8 mouse cellular contexts compared by ENCODE assay signal in the genomic region with DNA sequence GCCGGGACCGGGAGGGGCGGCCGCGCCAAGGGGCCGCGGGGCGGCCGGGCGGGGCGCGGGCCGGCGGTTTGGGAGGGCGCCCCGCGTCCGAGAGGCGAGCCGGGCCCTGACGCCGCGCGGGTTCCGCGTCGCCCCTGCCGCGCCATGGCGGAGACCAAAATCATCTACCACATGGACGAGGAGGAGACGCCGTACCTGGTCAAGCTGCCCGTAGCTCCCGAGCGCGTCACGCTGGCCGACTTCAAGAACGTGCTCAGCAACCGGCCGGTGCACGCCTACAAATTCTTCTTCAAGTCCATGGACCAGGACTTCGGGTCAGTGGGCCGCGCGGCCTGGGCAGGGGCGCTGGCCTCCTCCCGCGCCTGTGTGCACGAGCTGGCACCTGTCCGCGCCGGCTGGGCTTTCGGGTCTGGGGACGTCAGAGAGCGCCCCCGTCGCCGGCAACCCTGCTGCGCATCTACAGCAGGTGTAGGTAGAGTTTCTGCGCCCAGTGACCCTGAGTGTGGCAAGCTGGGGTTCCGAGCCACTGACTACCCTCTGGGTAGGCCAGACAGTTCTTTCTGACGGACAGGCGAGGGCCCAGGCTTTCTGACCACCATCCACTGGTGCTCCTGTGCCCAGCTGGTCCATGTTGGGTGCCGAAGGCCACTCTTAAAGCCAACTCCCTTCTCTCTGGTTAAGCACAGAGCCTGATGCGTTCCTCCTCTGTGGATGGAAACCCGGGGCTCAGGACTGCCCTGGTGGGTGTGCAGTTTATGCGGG. TPM values are rescaled to one million over a fixed set of nuclear protein-coding genes. Genes with fewer than 3 reads are reported as not detected.
DNase-seq lines count a peak whose midpoint lies in the region; ATAC-seq and TF ChIP-seq lines count a peak whose summit lies in the region.

No protein-coding gene starts in this region.

- CTCF ChIA-PET in Patski (lab: Charles Lee), result interaction anchor here (0.8 to 3.9 kb wide), 3 partner anchors 10 to 14 kb away, joined by 3 to 22 read pairs (median 6); no protein-coding TSS in a partner anchor

- peak overlapping the region; percentile 69 for H3K27ac ChIP-seq in embryonic facial prominence, embryonic 14.5 days (replicated peaks; ENCODE audit: low read depth, low read length)
- 0 out of 2 replicates have a peak overlapping the region, but pooled peaks have one; percentile 1 for H3K27ac ChIP-seq in limb, embryonic 11.5 days (replicated peaks; ENCODE audit: low read depth, low read length)
- H3K27ac ChIP-seq in midbrain, embryonic 10.5 days (replicated peaks), result peak overlapping the region; percentile 89

- peak overlapping the region; percentile 80 for H3K9ac ChIP-seq in embryonic facial prominence, embryonic 14.5 days (ENCODE audit: low read depth, low read length)
- H3K9ac ChIP-seq in limb, embryonic 11.5 days (ENCODE audit: low read length), result peak overlapping the region; percentile 63

- 4% methylated on average over 33 of the region's 69 CpGs for whole genome bisulfite sequencing in embryonic facial prominence, embryonic 14.5 days
- 3% methylated on average over 67 of the region's 69 CpGs for WGBS in limb, embryonic 11.5 days
- 1% methylated on average over 69 of the region's 69 CpGs for WGBS in midbrain, embryonic 10.5 days

- peaks cover 54% of the 10 kb centered on the region for H3K79me2 ChIP-seq in C2C12 (ENCODE audit: control insufficient read depth, insufficient read depth)

- H3K79me3 ChIP-seq in C2C12 (ENCODE audit: low read depth), result peaks cover 51% of the 10 kb centered on the region

- H3K4me2 ChIP-seq in embryonic facial prominence, embryonic 14.5 days (ENCODE audit: low read depth, low read length), result peak overlapping the region; percentile 96
- H3K4me2 ChIP-seq in limb, embryonic 11.5 days (ENCODE audit: low read depth, severe bottlenecking), result peak overlapping the region; percentile 85

- H3K36me3 ChIP-seq in C2C12 (ENCODE audit: control insufficient read depth, insufficient read depth), result peaks cover 9% of the 10 kb centered on the region
- peaks cover 8% of the 10 kb centered on the region; the same call in 1 of the 2 replicates for H3K36me3 ChIP-seq in embryonic facial prominence, embryonic 14.5 days (ENCODE audit: control insufficient read depth, insufficient read depth, low read length)
- H3K36me3 ChIP-seq in limb, embryonic 11.5 days (ENCODE audit: control insufficient read depth, insufficient read depth, low read length), result no peaks in the 10 kb centered on the region
- peaks cover 23% of the 10 kb centered on the region for H3K36me3 ChIP-seq in midbrain, embryonic 10.5 days

- H3K9me3 ChIP-seq in embryonic facial prominence, embryonic 14.5 days (ENCODE audit: control insufficient read depth, low read length), result no peaks in the 10 kb centered on the region
- no peaks in the 10 kb centered on the region for H3K9me3 ChIP-seq in limb, embryonic 11.5 days (ENCODE audit: control insufficient read depth, low read length)
- no peaks in the 10 kb centered on the region for H3K9me3 ChIP-seq in midbrain, embryonic 10.5 days (replicated peaks)

- ATAC-seq in Patski, result peak; percentile 15
- peak; percentile 55 for ATAC-seq in embryonic facial prominence, embryonic 14.5 days (ENCODE audit: low read depth)
- ATAC-seq in limb, embryonic 11.5 days (ENCODE audit: insufficient number of reproducible peaks, low FRiP score, low TSS enrichment, low read depth), result peak; percentile 48

- H3K4me1 ChIP-seq in embryonic facial prominence, embryonic 14.5 days (ENCODE audit: control insufficient read depth, insufficient read depth, low read length), result peaks cover 15% of the 10 kb centered on the region
- H3K4me1 ChIP-seq in limb, embryonic 11.5 days (ENCODE audit: control insufficient read depth, insufficient read depth, low read length), result peaks cover 9% of the 10 kb centered on the region
- peaks cover 37% of the 10 kb centered on the region for H3K4me1 ChIP-seq in midbrain, embryonic 10.5 days

- H3K27me3 ChIP-seq in C2C12 (ENCODE audit: control insufficient read depth, insufficient read depth, insufficient read length), result no peaks in the 10 kb centered on the region
- no peaks in the 10 kb centered on the region for H3K27me3 ChIP-seq in Patski
- H3K27me3 ChIP-seq in embryonic facial prominence, embryonic 14.5 days (replicated peaks; ENCODE audit: control insufficient read depth, insufficient read depth, low read length), result no peaks in the 10 kb centered on the region
- H3K27me3 ChIP-seq in limb, embryonic 11.5 days (ENCODE audit: control insufficient read depth, insufficient read depth, low read length), result no peaks in the 10 kb centered on the region
- peaks cover 10% of the 10 kb centered on the region; the same call in 1 of the 2 replicates for H3K27me3 ChIP-seq in midbrain, embryonic 10.5 days (ENCODE audit: low read depth, poor library complexity, severe bottlenecking)

- POLR2A ChIA-PET in Patski (lab: Charles Lee), result interaction anchor here (0.9 to 1.0 kb wide), 2 partner anchors 12 to 14 kb away, joined by 3 read pairs; no protein-coding TSS in a partner anchor

- peak; percentile 22 for TF ChIP-seq CTCF in C2C12 (IDR thresholded peaks at IDR 0.05; ENCODE audit: control insufficient read depth, insufficient read depth, insufficient read length)
- no peak for TF ChIP-seq CTCF in Patski (IDR thresholded peaks at IDR 0.05)

- peak overlapping the region; percentile 81 for H3ac ChIP-seq in C2C12 (ENCODE audit: control insufficient read depth, insufficient read length, low read depth)

- DNase-seq in Patski (ENCODE audit: low read depth, low spot score), result no peak
- DNase-seq in embryonic facial prominence, embryonic 14.5 days (ENCODE audit: low spot score), result peak; percentile 19
- peak; percentile 47 for DNase-seq in heart, postnatal 4 days
- peak; percentile 63 for DNase-seq in limb, embryonic 11.5 days (ENCODE audit: low spot score)
- DNase-seq in midbrain, embryonic 10.5 days (ENCODE audit: low spot score), result no peak
- DNase-seq in testis, postnatal 14 days (ENCODE audit: low spot score), result peak; percentile 63
- DNase-seq in urinary bladder, postnatal 10 days (ENCODE audit: low spot score), result no peak

- in situ Hi-C loops in Patski (cut with MboI; ENCODE audit: low pct_unique_long_range_greater_than_20kb), result no loop called here

- H3K4me3 ChIP-seq in C2C12 (ENCODE audit: insufficient read depth, poor library complexity, severe bottlenecking), result peak overlapping the region; percentile 76
- peak overlapping the region; percentile 86 for H3K4me3 ChIP-seq in embryonic facial prominence, embryonic 14.5 days (ENCODE audit: low read depth, low read length)
- H3K4me3 ChIP-seq in limb, embryonic 11.5 days (ENCODE audit: low read depth, low read length), result peak overlapping the region; percentile 76
- peak overlapping the region; percentile 94 for H3K4me3 ChIP-seq in midbrain, embryonic 10.5 days

TF ChIP-seq in C2C12, 6 proteins besides CTCF, POLR2A, EP300 and RAD21:
- TF ChIP-seq MAX (IDR thresholded peaks at IDR 0.05), result no peak
- no peak for TF ChIP-seq FOSL1 (IDR thresholded peaks at IDR 0.05; ENCODE audit: insufficient read depth, low read length, poor library complexity, severe bottlenecking)
- no peak for TF ChIP-seq CEBPB (IDR thresholded peaks at IDR 0.05; ENCODE audit: low read depth)
- TF ChIP-seq MYOG (IDR thresholded peaks at IDR 0.05; ENCODE audit: control insufficient read depth, extremely low read depth, insufficient read length), result no peak
- TF ChIP-seq MYOD1 (IDR thresholded peaks at IDR 0.05; ENCODE audit: control insufficient read depth, insufficient read length, low read depth), result no peak
- TF ChIP-seq USF1 (IDR thresholded peaks at IDR 0.05; ENCODE audit: low read depth), result no peak

RNA-seq across cellular contexts. Expression of a gene that starts 0.6 kb away (rescaled TPM):
- polyA plus RNA-seq in C2C12 (2012; fragmentation: generic; extraction: Trizol), result 46.6 TPM
- polyA plus RNA-seq in Patski (2021), result 83.6 TPM
- 9.7 and 12.0 TPM in 2 replicates for polyA plus RNA-seq in embryonic facial prominence, embryonic 14.5 days (2014; fragmentation: Nextera tagmentation; extraction: Ambion mirVana)
- total RNA-seq in heart, postnatal 4 days (2021), result 10 to 100 TPM; 32.8 to 33.2 TPM
- 8.1 and 9.1 TPM in 2 replicates for polyA plus RNA-seq in limb, embryonic 11.5 days (2014; fragmentation: Nextera tagmentation; extraction: Ambion mirVana)
- 5.0 and 5.4 TPM in 2 replicates for polyA plus RNA-seq in midbrain, embryonic 10.5 days (2016; fragmentation: Nextera tagmentation; extraction: Ambion mirVana)

RNA-seq across cellular contexts. Expression of a gene that starts 8.3 kb away (rescaled TPM):
- 38.0 TPM for polyA plus RNA-seq in C2C12 (2012; fragmentation: generic; extraction: Trizol)
- 15.4 TPM for polyA plus RNA-seq in Patski (2021)
- 138 and 142 TPM in 2 replicates for polyA plus RNA-seq in embryonic facial prominence, embryonic 14.5 days (2014; fragmentation: Nextera tagmentation; extraction: Ambion mirVana)
- total RNA-seq in heart, postnatal 4 days (2021), result 10 to 100 TPM; 49.4 to 49.5 TPM
- polyA plus RNA-seq in limb, embryonic 11.5 days (2014; fragmentation: Nextera tagmentation; extraction: Ambion mirVana), result 41.8 and 49.3 TPM in 2 replicates
- 50.7 and 53.1 TPM in 2 replicates for polyA plus RNA-seq in midbrain, embryonic 10.5 days (2016; fragmentation: Nextera tagmentation; extraction: Ambion mirVana)

RNA-seq across cellular contexts. Expression of a gene that starts 15.4 kb away (rescaled TPM):
- polyA plus RNA-seq in C2C12 (2012; fragmentation: generic; extraction: Trizol) (0.08 TPM), Patski (2021) (1.2 TPM)
- 0.36 and 0.38 TPM in 2 replicates for polyA plus RNA-seq in embryonic facial prominence, embryonic 14.5 days (2014; fragmentation: Nextera tagmentation; extraction: Ambion mirVana)
- under 1 TPM; 0.14 to 0.20 TPM for total RNA-seq in heart, postnatal 4 days (2021)
- 0.24 and 0.28 TPM in 2 replicates for polyA plus RNA-seq in limb, embryonic 11.5 days (2014; fragmentation: Nextera tagmentation; extraction: Ambion mirVana)
- polyA plus RNA-seq in midbrain, embryonic 10.5 days (2016; fragmentation: Nextera tagmentation; extraction: Ambion mirVana), result 0.22 and 0.41 TPM in 2 replicates

RNA-seq across cellular contexts. Expression of a gene that starts 16.7 kb away (rescaled TPM):
- 140 TPM for polyA plus RNA-seq in C2C12 (2012; fragmentation: generic; extraction: Trizol)
- 127 TPM for polyA plus RNA-seq in Patski (2021)
- polyA plus RNA-seq in embryonic facial prominence, embryonic 14.5 days (2014; fragmentation: Nextera tagmentation; extraction: Ambion mirVana), result 126 and 129 TPM in 2 replicates
- total RNA-seq in heart, postnatal 4 days (2021), result 10 to 100 TPM; 78.9 to 84.2 TPM
- 132 and 138 TPM in 2 replicates for polyA plus RNA-seq in limb, embryonic 11.5 days (2014; fragmentation: Nextera tagmentation; extraction: Ambion mirVana)
- 159 and 172 TPM in 2 replicates for polyA plus RNA-seq in midbrain, embryonic 10.5 days (2016; fragmentation: Nextera tagmentation; extraction: Ambion mirVana)

RNA-seq across cellular contexts. Expression of a gene that starts 21.5 kb away (rescaled TPM):
- 11.8 TPM for polyA plus RNA-seq in C2C12 (2012; fragmentation: generic; extraction: Trizol)
- polyA plus RNA-seq in Patski (2021), result 15.4 TPM
- 15.6 and 16.5 TPM in 2 replicates for polyA plus RNA-seq in embryonic facial prominence, embryonic 14.5 days (2014; fragmentation: Nextera tagmentation; extraction: Ambion mirVana)
- 10 to 100 TPM in 1 of 2 experiments, 1 to 10 TPM in 1; 6.6 to 11.2 TPM for total RNA-seq in heart, postnatal 4 days (2021)
- polyA plus RNA-seq in limb, embryonic 11.5 days (2014; fragmentation: Nextera tagmentation; extraction: Ambion mirVana), result 19.2 and 20.4 TPM in 2 replicates
- 21.6 and 24.6 TPM in 2 replicates for polyA plus RNA-seq in midbrain, embryonic 10.5 days (2016; fragmentation: Nextera tagmentation; extraction: Ambion mirVana)

Comparison
In these comparisons a context has a peak if more than half of its experiments do, and no peak if none do; other contexts are left out.
1. DNase-seq: peak in embryonic facial prominence, embryonic 14.5 days (single experiment), heart, postnatal 4 days (single experiment), limb, embryonic 11.5 days (single experiment) and testis, postnatal 14 days (single experiment); none in Patski (single experiment), midbrain, embryonic 10.5 days (single experiment) and urinary bladder, postnatal 10 days (single experiment).
2. H3K27ac ChIP-seq: peak in every context shown above with its lines; median percentile 89 in midbrain, embryonic 10.5 days; 69 in embryonic facial prominence, embryonic 14.5 days; 1 in limb, embryonic 11.5 days.
3. Peak in every context shown above with its lines, with median percentiles within 50 percentile points of each other: H3K4me3 ChIP-seq and ATAC-seq.